Mouse (Mus musculus) forebrain, embryonic 11.5 days (tissue): ENCODE measurements at regions not wholly inside any gene's neighbourhood (a gene's known extent, or its start where the extent isn't known, plus 50 kb on each side); places are given as distances from the start of the nearest gene placed in this dataset.

Experiments
- ATAC-seq: fragments of 200-750 bp; cut with Nextera tagmentation; replicated peaks from 2 replicates; pipeline ENCODE4 v1.8.0; 2017; ENCODE audit warnings: moderate TSS enrichment; ENCODE audit not compliant: low FRiP score
- DNase-seq: peaks from one replicate; pipeline ENCODE4 v3.0.0-alpha.2; 2017; ENCODE audit warnings: low spot score
- H3K27ac ChIP-seq: fragments of 300-500 bp; sonication (generic); 2 replicates; pipeline ENCODE4 v1.5.1; 2014; ENCODE audit warnings: low read depth, low read length
- H3K27me3 ChIP-seq: fragments of 300-500 bp; sonication (generic); 2 replicates; pipeline ENCODE4 v1.6.1; 2014; ENCODE audit warnings: mild to moderate bottlenecking, low read length, mixed read lengths; ENCODE audit not compliant: control insufficient read depth, insufficient read depth
- H3K36me3 ChIP-seq: fragments of 300-500 bp; sonication (generic); 2 replicates; pipeline ENCODE4 v1.6.1; 2014; ENCODE audit warnings: mild to moderate bottlenecking, low read length, moderate library complexity, mixed read lengths; ENCODE audit not compliant: control insufficient read depth, insufficient read depth
- H3K4me1 ChIP-seq: fragments of 300-500 bp; sonication (generic); replicated peaks from 2 replicates; pipeline ENCODE4 v1.6.1; 2014; ENCODE audit warnings: low read length, mixed read lengths; ENCODE audit not compliant: control insufficient read depth, insufficient read depth
- H3K4me2 ChIP-seq: fragments of 300-500 bp; sonication (generic); 2 replicates; pipeline ENCODE4 v1.6.1; 2014; ENCODE audit warnings: low read depth, mild to moderate bottlenecking, low read length, moderate library complexity, mixed read lengths; ENCODE audit not compliant: severe bottlenecking
- H3K4me3 ChIP-seq: fragments of 300-500 bp; sonication (generic); 2 replicates; pipeline ENCODE4 v1.5.1; 2014; ENCODE audit warnings: low read depth, low read length
- H3K9ac ChIP-seq: fragments of 300-500 bp; sonication (generic); 2 replicates; pipeline ENCODE4 v1.6.1; 2014; ENCODE audit warnings: low read length
- H3K9me3 ChIP-seq: fragments of 300-500 bp; sonication (generic); 2 replicates; pipeline ENCODE4 v1.6.1; 2016; ENCODE audit warnings: low read length, mixed read lengths; ENCODE audit not compliant: control insufficient read depth
- WGBS: fragments of 180-500 bp; shearing (Covaris S2); extraction: QIAGEN DNeasy Blood & Tissue Kit; methylation state at CpG from one replicate; pipeline ENCODE4 v1.1.7; 2014; 5-methylcytosine and 5-hydroxymethylcytosine counted together

GRCm38 (mm10) chr6:116914073-116914472, 197.4 kb upstream of the Tmem72 start:
- Histone ChIP-seq H3K27me3 (no peaks in the 10 kb centered on the region), H3K4me2 (no peak overlapping the region), H3K36me3 (no peaks in the 10 kb centered on the region), H3K9ac (no peak overlapping the region), H3K27ac (no peak overlapping the region), H3K4me3 (no peak overlapping the region), H3K4me1 (no peaks in the 10 kb centered on the region), H3K9me3 (no peaks in the 10 kb centered on the region)
- WGBS = 77% methylated on average over 1 of the region's 1 CpGs
- no peak for ATAC-seq
- DNase-seq = no peak

DNA sequence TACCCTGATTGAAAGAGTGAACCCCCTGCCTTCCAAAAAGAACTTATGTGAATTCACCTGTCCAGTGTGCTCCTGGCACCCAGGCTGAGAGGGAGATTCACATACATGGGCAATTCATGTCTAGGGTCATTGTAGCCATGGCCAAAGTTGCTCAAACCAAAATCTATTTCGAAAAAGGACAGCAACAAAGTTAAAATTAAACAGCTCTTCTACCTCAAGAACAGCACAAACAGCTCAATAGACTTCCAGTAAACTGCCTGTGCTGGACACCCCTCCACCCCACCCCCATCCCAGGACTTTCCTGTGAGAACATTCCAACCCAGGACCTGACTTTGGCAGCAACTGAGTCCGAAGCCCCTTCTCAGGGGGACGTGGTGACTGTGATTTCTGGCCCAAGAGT, 218.3 kb upstream of the Tmem72 start:
- Histone ChIP-seq H3K9me3 (no peaks in the 10 kb centered on the region), H3K4me2 (no peak overlapping the region), H3K27me3 (no peaks in the 10 kb centered on the region), H3K4me3 (no peak overlapping the region), H3K27ac (no peak overlapping the region), H3K4me1 (no peaks in the 10 kb centered on the region), H3K9ac (no peak overlapping the region), H3K36me3 (no peaks in the 10 kb centered on the region)
- DNase-seq = no peak
- 89% methylated on average over 3 of the region's 3 CpGs for WGBS
- no peak for ATAC-seq

DNA sequence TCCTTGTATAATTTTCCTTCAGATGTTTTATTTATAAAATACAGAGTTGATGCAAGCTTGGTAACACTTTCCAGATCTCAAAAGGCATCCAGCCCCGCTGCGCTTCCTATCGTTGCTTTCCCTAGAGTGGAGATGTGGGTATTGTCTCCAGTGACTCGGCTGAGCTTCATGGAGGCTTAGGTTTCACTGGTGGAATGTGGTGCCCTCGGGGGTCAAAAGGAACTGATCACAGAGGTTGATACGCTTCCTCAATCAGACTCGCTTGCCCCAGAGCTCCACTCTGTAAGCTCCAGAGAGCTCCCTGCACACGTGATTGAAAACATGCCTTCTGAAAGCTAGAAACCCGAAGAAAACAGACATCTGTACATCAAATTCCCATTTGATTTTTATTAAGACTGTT, 224.9 kb upstream of the Tmem72 start:
- Histone ChIP-seq H3K9me3 (no peaks in the 10 kb centered on the region), H3K9ac (no peak overlapping the region), H3K4me2 (no peak overlapping the region), H3K27ac (no peak overlapping the region), H3K36me3 (no peaks in the 10 kb centered on the region), H3K27me3 (no peaks in the 10 kb centered on the region), H3K4me1 (no peaks in the 10 kb centered on the region), H3K4me3 (no peak overlapping the region)
- 65% methylated on average over 9 of the region's 9 CpGs for WGBS
- ATAC-seq (no peak), DNase-seq (no peak)

GRCm38 (mm10) chr6:116942696-116943095, 225.6 kb upstream of the Cxcl12 start:
- Histone ChIP-seq H3K4me2 (no peak overlapping the region), H3K27ac (no peak overlapping the region), H3K36me3 (no peaks in the 10 kb centered on the region), H3K9ac (no peak overlapping the region), H3K9me3 (no peaks in the 10 kb centered on the region), H3K4me3 (no peak overlapping the region), H3K4me1 (no peaks in the 10 kb centered on the region), H3K27me3 (no peaks in the 10 kb centered on the region)
- 95% methylated on average over 8 of the region's 8 CpGs for WGBS
- DNase-seq = no peak
- no peak for ATAC-seq

DNA sequence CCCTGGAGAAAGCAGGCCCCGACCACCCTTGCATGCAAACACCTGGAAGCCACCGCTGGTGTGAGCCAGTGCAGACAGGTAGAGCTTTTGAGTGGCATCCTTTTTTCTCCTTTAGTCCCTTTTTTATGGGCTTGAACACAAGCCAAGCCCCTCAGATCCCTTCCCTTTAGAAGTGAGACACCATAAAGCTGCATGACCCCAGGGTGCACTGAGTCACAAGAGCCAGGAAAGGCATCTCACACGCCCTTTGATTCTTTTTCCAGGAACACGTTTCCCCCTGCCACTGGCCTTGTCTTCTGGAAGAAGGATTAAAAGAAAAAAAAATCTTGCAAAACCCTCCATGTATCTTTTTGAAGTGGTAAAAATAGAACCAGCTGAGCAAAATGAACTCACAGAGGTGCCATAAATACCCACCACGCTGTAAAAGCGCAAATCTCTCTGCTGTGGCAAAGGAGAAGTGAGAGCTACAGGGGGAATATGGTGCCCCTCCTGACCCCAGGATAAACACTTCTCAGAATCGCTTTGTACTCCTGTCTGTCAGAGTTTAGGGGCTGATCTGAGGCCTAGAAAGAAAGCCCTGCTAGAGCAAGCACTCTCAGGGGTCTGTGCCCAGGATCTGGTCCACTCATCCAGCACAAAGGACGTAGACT, 222.1 kb upstream of the Cxcl12 start:
- H3K27me3 ChIP-seq = no peaks in the 10 kb centered on the region
- H3K4me2 ChIP-seq = no peak overlapping the region
- no peaks in the 10 kb centered on the region for H3K9me3 ChIP-seq
- WGBS = 26% methylated on average over 8 of the region's 8 CpGs
- no peak overlapping the region for H3K4me3 ChIP-seq
- DNase-seq (no peak), ATAC-seq (no peak)
- H3K9ac ChIP-seq = no peak overlapping the region
- no peaks in the 10 kb centered on the region for H3K4me1 ChIP-seq
- no peak overlapping the region for H3K27ac ChIP-seq
- no peaks in the 10 kb centered on the region for H3K36me3 ChIP-seq

GRCm38 (mm10) chr6:116959611-116960010, 208.7 kb upstream of the Cxcl12 start:
- Histone ChIP-seq H3K4me1 (no peaks in the 10 kb centered on the region), H3K27ac (no peak overlapping the region), H3K4me3 (no peak overlapping the region), H3K9me3 (no peaks in the 10 kb centered on the region), H3K9ac (no peak overlapping the region), H3K27me3 (no peaks in the 10 kb centered on the region), H3K36me3 (no peaks in the 10 kb centered on the region), H3K4me2 (no peak overlapping the region)
- ATAC-seq (no peak), DNase-seq (no peak)
- WGBS = 78% methylated on average over 13 of the region's 13 CpGs

- no peaks in the 10 kb centered on the region for H3K36me3 ChIP-seq
- WGBS = 74% methylated on average over 3 of the region's 3 CpGs
- H3K27me3 ChIP-seq = no peaks in the 10 kb centered on the region
- no peak overlapping the region for H3K9ac ChIP-seq
- H3K27ac ChIP-seq = no peak overlapping the region
- H3K9me3 ChIP-seq = no peaks in the 10 kb centered on the region
- no peaks in the 10 kb centered on the region for H3K4me1 ChIP-seq
- no peak for ATAC-seq
- DNase-seq = no peak
- H3K4me3 ChIP-seq = no peak overlapping the region
- no peak overlapping the region for H3K4me2 ChIP-seq
Observed at GRCm38 (mm10) chr6:116960641-116961040, 207.7 kb upstream of the Cxcl12 start.

DNA sequence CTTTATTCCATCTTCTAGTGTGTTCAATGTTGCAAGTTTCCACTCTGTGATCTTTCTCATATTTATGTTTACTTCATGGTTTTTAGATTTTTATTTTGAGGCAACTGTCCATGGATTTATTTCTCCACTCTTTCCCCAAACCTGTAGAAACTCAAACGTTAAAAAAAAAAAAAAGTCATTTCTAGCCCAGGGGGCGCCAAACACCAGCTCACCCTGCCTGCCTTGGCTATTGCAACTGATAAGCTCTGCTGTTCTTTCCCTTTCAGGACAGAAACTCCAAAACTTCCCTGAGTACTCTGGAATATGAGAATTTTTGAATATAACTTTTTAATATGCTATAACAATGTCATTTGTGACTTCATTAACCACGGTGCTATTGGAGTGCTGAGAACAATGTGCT, 201.9 kb upstream of the Cxcl12 start:
- no peak overlapping the region for H3K4me3 ChIP-seq
- ATAC-seq = no peak
- no peak overlapping the region for H3K4me2 ChIP-seq
- H3K9me3 ChIP-seq = no peaks in the 10 kb centered on the region
- H3K4me1 ChIP-seq = no peaks in the 10 kb centered on the region
- no peaks in the 10 kb centered on the region for H3K36me3 ChIP-seq
- no peaks in the 10 kb centered on the region for H3K27me3 ChIP-seq
- 26% methylated on average over 3 of the region's 3 CpGs for WGBS
- H3K27ac ChIP-seq = no peak overlapping the region
- no peak for DNase-seq
- no peak overlapping the region for H3K9ac ChIP-seq

DNA sequence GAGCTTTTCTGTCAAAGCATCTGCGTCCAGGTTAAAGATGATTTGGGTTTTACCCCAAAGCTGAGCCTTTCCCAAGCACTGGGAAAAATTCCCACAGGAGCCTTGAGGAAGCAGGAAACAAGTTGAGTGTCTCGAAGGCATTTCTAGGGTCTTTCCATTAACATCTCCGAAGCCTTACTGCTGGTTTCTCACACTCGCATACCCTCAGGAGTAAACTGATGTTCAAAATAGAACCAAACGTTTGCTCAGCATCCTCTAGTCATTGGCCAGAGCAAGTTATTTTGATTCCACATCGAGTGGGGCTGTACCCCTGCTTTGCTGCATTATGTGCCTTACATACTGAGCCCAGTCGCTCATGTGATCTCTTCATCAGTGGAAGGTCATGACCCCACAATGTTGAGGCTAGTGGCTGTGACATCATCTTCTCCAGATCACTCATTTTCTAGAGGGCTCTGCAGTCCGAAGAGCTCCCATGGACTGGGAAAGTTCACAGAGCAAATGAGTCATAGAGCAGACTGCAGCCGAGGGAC, 198.9 kb upstream of the Cxcl12 start:
- Histone ChIP-seq H3K9ac (no peak overlapping the region), H3K27me3 (no peaks in the 10 kb centered on the region), H3K4me3 (no peak overlapping the region), H3K36me3 (no peaks in the 10 kb centered on the region), H3K4me2 (no peak overlapping the region), H3K4me1 (no peaks in the 10 kb centered on the region), H3K27ac (no peak overlapping the region), H3K9me3 (no peaks in the 10 kb centered on the region)
- DNase-seq = no peak
- ATAC-seq = no peak
- 86% methylated on average over 9 of the region's 9 CpGs for WGBS
